Mouse (Mus musculus): ENCODE data around the gene Ino80b.

DNA sequence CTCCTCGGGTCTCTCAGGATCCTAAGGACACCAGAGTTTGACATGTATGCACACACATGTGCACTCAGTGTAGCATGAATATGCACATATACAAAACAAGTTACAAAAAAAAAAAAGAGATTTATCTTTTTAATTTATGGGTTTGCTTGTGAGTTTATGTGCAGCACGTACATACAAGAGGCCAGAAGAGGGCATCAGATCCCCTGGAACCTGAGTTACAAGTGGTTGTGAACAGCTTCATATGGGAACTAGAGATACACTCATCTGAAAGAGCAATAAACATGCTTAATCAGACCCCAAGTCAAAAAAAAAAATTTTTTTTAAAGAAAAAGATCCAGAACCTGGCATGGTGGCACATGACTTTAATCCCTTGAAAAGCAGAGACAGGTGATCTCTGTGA lies 50.3 kb downstream of the Ino80b start:
- TF ChIP-seq POLR2A (IDR thresholded peaks at IDR 0.05; ENCODE audit: low read depth, low read length) (no peak), CTCF (IDR thresholded peaks at IDR 0.05; ENCODE audit: extremely low read depth, insufficient read length, insufficient replicate concordance, low read depth, low read length) (no peak)

Measured in small intestine, adult 2 months (tissue).